In genomic region chr7:121902757-121903411, GRCm38 (mm10) we compare ENCODE assay signal across 18 mouse cellular contexts. TPM values are rescaled to one million over a fixed set of nuclear protein-coding genes. Genes with fewer than 3 reads are reported as not detected.
DNase-seq lines count a peak whose midpoint lies in the region; ATAC-seq and TF ChIP-seq lines count a peak whose summit lies in the region.
"Had no signal": no experiment of that assay in that cellular context is flagged by ENCODE, and none has a peak within 500 bp of the region (broad histone marks: within the 10 kb centered on the region; RNA-seq: fewer than 3 reads in every experiment).

No protein-coding gene starts in this region.

- peaks cover 8% of the 10 kb centered on the region; the same call in 1 of the 2 replicates for H3K4me1 ChIP-seq in embryonic facial prominence, embryonic 14.5 days (ENCODE audit: control insufficient read depth, insufficient read depth, low read length)
- peaks cover 12% of the 10 kb centered on the region; the same call in 1 of the 2 replicates for H3K4me1 ChIP-seq in embryonic facial prominence, embryonic 10.5 days
- H3K4me1 ChIP-seq in hindbrain, postnatal 0 days (ENCODE audit: insufficient read depth, low read length): no peaks in the 10 kb centered on the region
- peaks cover 8% of the 10 kb centered on the region; the same call in 1 of the 2 replicates for H3K4me1 ChIP-seq in hindbrain, embryonic 13.5 days (replicated peaks)
- peaks cover 7% of the 10 kb centered on the region for H3K4me1 ChIP-seq in lung, embryonic 16.5 days (replicated peaks; ENCODE audit: control insufficient read depth, insufficient read depth, low read length)
- H3K4me1 ChIP-seq in limb, embryonic 15.5 days: no peaks in the 10 kb centered on the region
- H3K4me1 ChIP-seq: liver, embryonic 15.5 days had no signal

- no peaks in the 10 kb centered on the region for H3K9me3 ChIP-seq in embryonic facial prominence, embryonic 14.5 days (ENCODE audit: control insufficient read depth, low read length)
- H3K9me3 ChIP-seq in embryonic facial prominence, embryonic 10.5 days: no peaks in the 10 kb centered on the region
- H3K9me3 ChIP-seq in hindbrain, postnatal 0 days (ENCODE audit: low read length): no peaks in the 10 kb centered on the region
- H3K9me3 ChIP-seq in hindbrain, embryonic 13.5 days: no peaks in the 10 kb centered on the region
- no peaks in the 10 kb centered on the region for H3K9me3 ChIP-seq in lung, embryonic 16.5 days (ENCODE audit: control insufficient read depth, low read length)
- H3K9me3 ChIP-seq in limb, embryonic 15.5 days: no peaks in the 10 kb centered on the region
- H3K9me3 ChIP-seq: embryonic facial prominence, embryonic 13.5 days; forebrain, embryonic 13.5 days; liver, embryonic 15.5 days; neural tube, embryonic 15.5 days had no signal

- ATAC-seq in embryonic facial prominence, embryonic 14.5 days (ENCODE audit: low read depth): peak; percentile 73
- ATAC-seq in hindbrain, postnatal 0 days: peak; percentile 44; the same call in 1 of the 2 replicates
- ATAC-seq in hindbrain, embryonic 13.5 days (ENCODE audit: low FRiP score): no peak
- ATAC-seq in lung, embryonic 16.5 days (ENCODE audit: low read depth): peak; percentile 72
- peak; percentile 17; the same call in 1 of the 2 replicates for ATAC-seq in limb, embryonic 15.5 days (ENCODE audit: insufficient number of reproducible peaks, low FRiP score, low TSS enrichment, low read depth)
- ATAC-seq: forebrain, embryonic 13.5 days had no signal

- 53% methylated on average over 8 of the region's 8 CpGs for WGBS in embryonic facial prominence, embryonic 14.5 days
- 79% methylated on average over 8 of the region's 8 CpGs for WGBS in embryonic facial prominence, embryonic 10.5 days
- 67% methylated on average over 8 of the region's 8 CpGs for WGBS in hindbrain, postnatal 0 days
- 79% methylated on average over 8 of the region's 8 CpGs for WGBS in hindbrain, embryonic 13.5 days
- 51% methylated on average over 8 of the region's 8 CpGs for WGBS in lung, embryonic 16.5 days
- 52% methylated on average over 8 of the region's 8 CpGs for WGBS in limb, embryonic 15.5 days

- no peak overlapping the region for H3K4me3 ChIP-seq in embryonic facial prominence, embryonic 14.5 days (ENCODE audit: low read depth, low read length)
- H3K4me3 ChIP-seq in embryonic facial prominence, embryonic 10.5 days: no peak overlapping the region
- no peak overlapping the region for H3K4me3 ChIP-seq in hindbrain, postnatal 0 days (ENCODE audit: low read length)
- no peak overlapping the region for H3K4me3 ChIP-seq in hindbrain, embryonic 13.5 days
- H3K4me3 ChIP-seq in lung, embryonic 16.5 days (ENCODE audit: low read length): no peak overlapping the region
- H3K4me3 ChIP-seq in limb, embryonic 15.5 days: no peak overlapping the region
- H3K4me3 ChIP-seq: embryonic facial prominence, embryonic 13.5 days; forebrain, embryonic 13.5 days; gastrocnemius, adult 2 months; liver, embryonic 15.5 days; neural tube, embryonic 15.5 days had no signal

- TF ChIP-seq CTCF in hindbrain, postnatal 0 days (IDR thresholded peaks at IDR 0.05; ENCODE audit: low read depth): no peak

- no peak overlapping the region for H3K27ac ChIP-seq in embryonic facial prominence, embryonic 14.5 days (replicated peaks; ENCODE audit: low read depth, low read length)
- no peak overlapping the region for H3K27ac ChIP-seq in embryonic facial prominence, embryonic 10.5 days (replicated peaks)
- no peak overlapping the region for H3K27ac ChIP-seq in hindbrain, postnatal 0 days
- no peak overlapping the region for H3K27ac ChIP-seq in hindbrain, embryonic 13.5 days
- H3K27ac ChIP-seq in lung, embryonic 16.5 days (ENCODE audit: low read length): no peak overlapping the region
- H3K27ac ChIP-seq in limb, embryonic 15.5 days: no peak overlapping the region
- H3K27ac ChIP-seq: embryonic facial prominence, embryonic 13.5 days; forebrain, embryonic 13.5 days; gastrocnemius, adult 2 months; liver, embryonic 15.5 days; neural tube, embryonic 15.5 days had no signal

- no peak overlapping the region for H3K9ac ChIP-seq in embryonic facial prominence, embryonic 14.5 days (ENCODE audit: low read depth, low read length)
- H3K9ac ChIP-seq in hindbrain, postnatal 0 days (replicated peaks; ENCODE audit: low read length): no peak overlapping the region
- no peak overlapping the region for H3K9ac ChIP-seq in hindbrain, embryonic 13.5 days
- no peak overlapping the region for H3K9ac ChIP-seq in lung, embryonic 16.5 days (ENCODE audit: low read length)
- no peak overlapping the region for H3K9ac ChIP-seq in limb, embryonic 15.5 days
- H3K9ac ChIP-seq: embryonic facial prominence, embryonic 13.5 days; forebrain, embryonic 13.5 days; liver, embryonic 15.5 days; neural tube, embryonic 15.5 days had no signal

- DNase-seq in embryonic facial prominence, embryonic 14.5 days (ENCODE audit: low spot score): peak; percentile 65
- DNase-seq in embryonic facial prominence, embryonic 10.5 days (ENCODE audit: low spot score): no peak
- peak; percentile 9 for DNase-seq in hindbrain, postnatal 0 days (ENCODE audit: low spot score)
- no peak for DNase-seq in lung, postnatal 10 days
- no peak for DNase-seq in frontal cortex, postnatal 14 days (ENCODE audit: low spot score in 2 of 2)
- DNase-seq: cerebellum, adult 11 months; gastrocnemius, adult 2 months; kidney, adult 9 months; retina, postnatal 1 day had no signal

- no peaks in the 10 kb centered on the region for H3K27me3 ChIP-seq in embryonic facial prominence, embryonic 14.5 days (replicated peaks; ENCODE audit: control insufficient read depth, insufficient read depth, low read length)
- H3K27me3 ChIP-seq in embryonic facial prominence, embryonic 10.5 days (replicated peaks; ENCODE audit: low read depth, poor library complexity, severe bottlenecking): peaks cover 5% of the 10 kb centered on the region; the same call in 1 of the 2 replicates
- no peaks in the 10 kb centered on the region for H3K27me3 ChIP-seq in hindbrain, postnatal 0 days (ENCODE audit: insufficient read depth, low read length)
- H3K27me3 ChIP-seq in hindbrain, embryonic 13.5 days: peaks cover 12% of the 10 kb centered on the region
- no peaks in the 10 kb centered on the region for H3K27me3 ChIP-seq in lung, embryonic 16.5 days (ENCODE audit: control insufficient read depth, insufficient read depth, low read depth, low read length)
- H3K27me3 ChIP-seq in limb, embryonic 15.5 days: no peaks in the 10 kb centered on the region
- H3K27me3 ChIP-seq: forebrain, embryonic 13.5 days; neural tube, embryonic 15.5 days had no signal

- H3K36me3 ChIP-seq in embryonic facial prominence, embryonic 14.5 days (ENCODE audit: control insufficient read depth, insufficient read depth, low read length): no peaks in the 10 kb centered on the region
- H3K36me3 ChIP-seq in embryonic facial prominence, embryonic 10.5 days (replicated peaks): no peaks in the 10 kb centered on the region
- H3K36me3 ChIP-seq in hindbrain, postnatal 0 days (ENCODE audit: insufficient read depth, low read length): no peaks in the 10 kb centered on the region
- no peaks in the 10 kb centered on the region for H3K36me3 ChIP-seq in hindbrain, embryonic 13.5 days
- no peaks in the 10 kb centered on the region for H3K36me3 ChIP-seq in lung, embryonic 16.5 days (ENCODE audit: control insufficient read depth, insufficient read depth, low read length)
- no peaks in the 10 kb centered on the region for H3K36me3 ChIP-seq in limb, embryonic 15.5 days
- H3K36me3 ChIP-seq: embryonic facial prominence, embryonic 13.5 days; liver, embryonic 15.5 days; neural tube, embryonic 15.5 days had no signal

- no peak overlapping the region for H3K4me2 ChIP-seq in embryonic facial prominence, embryonic 14.5 days (ENCODE audit: low read depth, low read length)
- no peak overlapping the region for H3K4me2 ChIP-seq in hindbrain, postnatal 0 days (ENCODE audit: low read depth, low read length)
- no peak overlapping the region for H3K4me2 ChIP-seq in hindbrain, embryonic 13.5 days
- H3K4me2 ChIP-seq in lung, embryonic 16.5 days (ENCODE audit: low read depth, low read length): no peak overlapping the region
- no peak overlapping the region for H3K4me2 ChIP-seq in limb, embryonic 15.5 days
- H3K4me2 ChIP-seq: embryonic facial prominence, embryonic 13.5 days; forebrain, embryonic 13.5 days; liver, embryonic 15.5 days; neural tube, embryonic 15.5 days had no signal

RNA-seq across cellular contexts. Expression of gene Scnn1b, which starts 38.0 kb away (rescaled TPM):
- 0.74 and 0.75 TPM in 2 replicates for polyA plus RNA-seq in embryonic facial prominence, embryonic 14.5 days (2014; fragmentation: Nextera tagmentation; extraction: Ambion mirVana)
- polyA plus RNA-seq in embryonic facial prominence, embryonic 10.5 days (2016; fragmentation: Nextera tagmentation; extraction: Ambion mirVana): 0.45 and 1.3 TPM in 2 replicates
- total RNA-seq in hindbrain, postnatal 0 days (2014; rRNA removed): 0.07 and 0.16 TPM in 2 replicates
- 0.25 and 0.29 TPM in 2 replicates for polyA plus RNA-seq in hindbrain, postnatal 0 days (2015; fragmentation: Nextera tagmentation; extraction: Ambion mirVana)
- polyA plus RNA-seq in hindbrain, embryonic 13.5 days (2015; fragmentation: Nextera tagmentation; extraction: Ambion mirVana): 0.17 TPM in 1 of 2 replicates, not detected in the other
- polyA plus RNA-seq in lung, embryonic 16.5 days (2015; fragmentation: Nextera tagmentation; extraction: Ambion mirVana): 7.1 and 7.4 TPM in 2 replicates
- 0.26 and 0.55 TPM in 2 replicates for polyA plus RNA-seq in limb, embryonic 15.5 days (2015; fragmentation: Nextera tagmentation; extraction: Ambion mirVana)
- total RNA-seq: layer of hippocampus, adult 8-10 months; megakaryocyte, adult 5-6 weeks had no signal
- polyA plus RNA-seq: forebrain, embryonic 13.5 days; liver, embryonic 15.5 days had no signal

Comparison
In these comparisons a context has a peak if more than half of its experiments do, and no peak if none do; other contexts are left out.
1. DNase-seq: peak in embryonic facial prominence, embryonic 14.5 days (single experiment) and hindbrain, postnatal 0 days (single experiment); none in embryonic facial prominence, embryonic 10.5 days (single experiment), lung, postnatal 10 days (single experiment) and frontal cortex, postnatal 14 days (0 of 2).